Mouse (Mus musculus): ENCODE data around the gene Cep97. TPM values are rescaled to one million over a fixed set of nuclear protein-coding genes. Genes with fewer than 3 reads are reported as not detected.

Gene Cep97
- 5.0 and 5.1 TPM in 2 replicates for polyA plus RNA-seq (2021; fragmentation: Nextera tagmentation)
- long read RNA-seq, experiment 1, full-length matches to known transcripts: 29 of 49 reads
- long read RNA-seq, experiment 1, partial matches to known transcripts: 6 of 49 reads
- long read RNA-seq, experiment 1, other reads (novel, unspliced or antisense): 14 of 49 reads
- long read RNA-seq, experiment 2, full-length matches to known transcripts: 4 of 12 reads
- long read RNA-seq, experiment 2, partial matches to known transcripts: 1 of 12 reads
- long read RNA-seq, experiment 2, other reads (novel, unspliced or antisense): 7 of 12 reads

GRCm38 (mm10) chr16:55934453-55935037 is at the start of gene Cep97:
Gene Cep97 (minus strand): TSS chr16:55934855.

DNA sequence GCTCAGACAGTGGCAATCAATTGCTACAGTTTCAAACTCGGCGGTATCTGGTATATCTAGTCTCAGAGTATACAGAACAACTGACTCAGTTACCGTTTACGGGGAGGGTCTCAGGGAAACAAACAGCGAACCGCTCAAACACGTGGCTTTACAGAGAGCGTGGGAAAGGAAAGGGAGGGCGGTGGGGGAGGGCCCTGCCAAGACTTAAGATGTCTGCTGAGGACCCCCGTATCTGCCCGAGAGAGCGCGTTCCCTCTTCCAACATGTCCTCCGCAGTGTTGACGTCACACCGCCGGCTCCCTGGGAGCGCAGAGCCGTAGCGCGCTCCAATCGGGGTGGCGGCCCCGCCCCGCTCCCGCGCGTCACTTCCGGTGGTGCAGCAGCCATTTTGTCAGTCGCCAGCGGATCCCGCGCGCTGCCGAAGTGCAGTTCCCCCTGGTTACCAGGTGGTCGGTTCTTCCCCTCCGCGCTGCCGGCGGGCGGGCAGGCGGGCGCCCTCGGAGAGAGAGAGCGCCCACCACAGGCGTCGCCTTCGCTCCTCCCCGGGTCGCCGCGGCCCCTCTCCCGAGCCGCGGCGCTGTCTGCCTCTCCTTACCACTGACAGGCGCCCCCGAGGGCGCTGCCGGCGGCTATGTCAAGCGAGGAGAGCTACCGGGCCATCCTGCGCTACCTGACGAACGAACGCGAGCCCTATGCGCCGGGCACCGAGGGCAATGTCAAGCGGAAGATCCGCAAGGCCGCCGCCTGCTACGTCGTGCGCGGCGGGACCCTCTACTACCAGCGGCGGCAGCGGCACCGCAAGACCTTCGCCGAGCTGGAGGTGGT is 39.0 kb upstream of the Cep97 start, which contains the start of gene Zbtb11:
Zbtb11 (plus strand) TSS at position 453 of the 825 bp plus-strand sequence.

DNA sequence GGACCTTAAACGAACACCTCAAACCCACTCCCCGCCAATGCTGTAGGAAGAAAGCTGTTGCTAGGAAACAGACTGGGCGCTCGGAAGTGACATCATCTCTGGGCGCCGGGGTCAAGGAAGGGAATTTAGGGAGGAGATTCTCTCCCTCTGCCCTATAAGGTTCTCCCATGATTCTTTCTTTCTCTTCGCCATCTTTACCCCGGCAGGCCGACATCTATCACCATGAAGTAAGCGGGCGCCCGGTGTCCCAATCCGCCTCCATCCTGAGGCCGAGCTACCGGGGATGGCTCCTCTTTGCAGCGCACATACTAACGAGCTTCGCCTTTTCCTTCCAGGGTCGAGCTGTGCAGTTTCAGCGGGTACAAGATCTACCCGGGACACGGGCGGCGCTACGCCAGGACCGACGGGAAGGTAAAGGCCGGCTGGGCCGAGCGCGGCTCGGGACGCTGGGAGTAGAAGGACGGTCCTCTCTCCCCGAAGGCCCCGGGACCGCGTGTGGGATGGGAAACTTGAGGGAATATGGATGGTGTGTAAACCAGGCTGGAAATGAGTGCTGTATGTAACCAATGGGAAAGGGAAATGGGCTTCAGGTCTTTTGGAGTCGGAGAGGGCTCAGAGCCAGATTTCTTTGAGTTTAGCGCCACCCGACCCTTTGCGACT is 31.7 kb upstream of the Cep97 start, which contains the start of gene Rpl24:
Rpl24 (plus strand) TSS at position 64 of the 660 bp plus-strand sequence.

DNA sequence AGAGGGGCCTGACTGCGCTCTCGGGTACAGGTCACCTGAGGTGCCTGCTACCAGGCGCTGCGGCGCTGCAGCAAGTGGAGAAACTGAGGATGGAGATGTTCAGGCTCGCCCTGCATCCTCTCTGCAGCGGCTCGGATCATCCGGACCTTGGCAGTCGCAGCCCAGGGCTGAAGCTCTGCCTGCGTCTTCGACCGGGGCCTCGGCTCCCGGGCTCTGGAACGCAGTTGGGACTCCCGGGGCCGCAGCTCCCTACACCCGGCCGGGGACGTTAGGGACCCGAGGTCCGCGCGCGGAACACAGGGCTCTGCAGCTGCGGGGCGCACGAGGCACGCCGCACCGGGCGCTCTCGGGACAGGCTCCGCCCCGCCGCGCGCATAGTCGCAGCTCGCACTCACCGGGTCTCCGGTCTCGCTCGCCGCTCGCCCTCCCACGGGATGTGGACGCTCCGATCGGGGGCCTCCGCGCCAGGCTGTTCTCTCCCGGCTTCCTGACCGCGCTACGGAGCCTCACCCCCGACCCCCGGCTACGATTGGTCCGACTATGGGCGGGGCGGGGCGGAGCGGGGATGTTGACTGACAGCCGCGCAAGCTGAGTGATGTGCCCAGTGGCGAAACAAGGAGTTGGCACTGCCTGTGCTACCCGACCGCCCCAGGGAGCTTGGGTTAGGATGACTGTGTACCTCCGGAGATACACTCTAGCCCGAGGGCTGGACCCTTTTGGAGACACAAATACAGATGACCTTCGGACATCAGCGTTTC is 39.6 kb downstream of the Cep97 start, which contains the start of gene Nxpe3:
Nxpe3 (minus strand) TSS at position 393 of the 758 bp plus-strand sequence.

Other genes starting within 250 kb of the Cep97 start
- 1.0 and 1.1 TPM in 2 replicates for gene Nfkbiz, start 96.0 kb downstream of the Cep97 start, polyA plus RNA-seq (2021; fragmentation: Nextera tagmentation)
- 1.0 and 1.2 TPM in 2 replicates for gene Nxpe3, start 39.6 kb downstream of the Cep97 start, polyA plus RNA-seq (2021; fragmentation: Nextera tagmentation)
- gene Rpl24, start 31.4 kb upstream of the Cep97 start, polyA plus RNA-seq (2021; fragmentation: Nextera tagmentation): 1,278 and 1,357 TPM in 2 replicates
- gene Zbtb11, start 39.0 kb upstream of the Cep97 start, polyA plus RNA-seq (2021; fragmentation: Nextera tagmentation): 11.8 and 15.0 TPM in 2 replicates
- 185 and 264 TPM in 2 replicates for gene Pcnp, start 94.9 kb upstream of the Cep97 start, polyA plus RNA-seq (2021; fragmentation: Nextera tagmentation)
- gene Trmt10c, start 103.0 kb upstream of the Cep97 start, polyA plus RNA-seq (2021; fragmentation: Nextera tagmentation): 9.3 and 12.2 TPM in 2 replicates
- gene Senp7, start 113.5 kb upstream of the Cep97 start, polyA plus RNA-seq (2021; fragmentation: Nextera tagmentation): 18.7 and 19.9 TPM in 2 replicates

Measured in left cerebral cortex, adult 6 months (tissue).